Mouse (Mus musculus): Measurements from ENCODE around the gene Plbd2.

DNA sequence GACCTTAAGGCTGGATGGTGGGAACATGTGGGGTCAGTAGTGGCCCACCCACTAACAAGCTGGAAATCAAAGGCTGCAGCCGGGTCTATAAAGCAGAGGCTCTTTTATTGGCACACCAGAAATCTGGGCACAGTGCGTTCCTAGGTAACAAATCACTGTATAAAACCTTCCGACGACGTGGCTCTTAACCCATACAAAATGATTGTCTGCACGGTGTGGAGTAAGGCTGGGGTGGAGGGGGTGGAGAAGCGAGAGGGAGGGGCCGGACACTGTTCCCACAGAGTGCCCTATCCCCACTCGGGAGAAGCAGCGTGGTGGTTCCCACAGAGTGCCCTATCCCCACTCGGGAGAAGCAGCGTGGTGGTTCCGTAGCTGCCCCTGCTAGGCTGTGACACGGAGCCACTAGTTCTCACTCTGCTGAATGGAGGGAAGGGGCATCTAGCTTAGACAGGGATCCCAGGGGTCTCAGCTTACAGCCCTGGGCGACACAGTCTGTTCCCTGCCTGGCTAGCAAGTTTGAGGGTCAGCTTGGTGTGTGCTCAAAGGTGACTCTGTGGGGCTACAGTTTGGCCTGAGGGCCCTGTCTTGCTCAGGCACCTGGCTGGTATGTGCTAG lies 30.8 kb upstream of the Plbd2 start:
- TF ChIP-seq CTCF (IDR thresholded peaks at IDR 0.05): no peak
- TF ChIP-seq EP300 (IDR thresholded peaks at IDR 0.05; ENCODE audit: insufficient read depth, low read depth, low read length): no peak
